Mouse (Mus musculus): ENCODE data around the gene Lhfpl4.

DNA sequence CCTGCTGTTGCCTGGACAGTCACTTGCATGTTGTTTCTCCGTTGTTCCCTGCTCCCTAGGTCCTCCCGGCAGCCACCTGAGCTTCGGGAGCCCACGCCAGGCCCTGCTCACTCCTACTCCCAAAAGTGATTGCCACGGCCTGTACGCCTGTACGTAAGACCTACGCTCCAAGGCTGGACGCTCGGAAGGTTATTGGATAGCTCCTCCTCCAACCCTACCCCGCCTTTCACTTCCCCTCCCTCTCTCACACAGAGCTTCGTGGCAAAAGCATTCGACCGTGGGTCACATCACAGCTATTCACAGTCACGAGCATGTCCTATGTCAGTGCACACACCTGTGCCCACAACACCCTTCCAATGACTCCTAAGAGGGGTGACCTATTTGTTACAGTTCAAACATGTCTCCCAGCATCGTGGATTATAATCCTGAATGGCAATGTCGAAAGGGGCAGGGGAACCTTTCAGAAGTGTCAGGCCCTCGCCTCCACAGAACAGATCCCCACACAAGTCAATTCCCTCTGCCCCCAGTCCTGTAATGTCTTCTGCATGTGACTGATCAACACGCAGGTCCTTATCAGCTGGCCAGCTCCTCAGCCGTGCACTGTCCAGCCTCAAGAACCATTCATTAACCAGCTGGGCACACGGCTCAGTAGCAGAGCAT lies 10.2 kb downstream of the Lhfpl4 start:
- TF ChIP-seq POLR2A (IDR thresholded peaks at IDR 0.05; ENCODE audit: insufficient read depth, low read length) (no peak), CTCF (IDR thresholded peaks at IDR 0.05; ENCODE audit: low read depth, low read length) (no peak)
